Mouse (Mus musculus): ENCODE results near the gene Ubtd2. TPM values are rescaled to one million over a fixed set of nuclear protein-coding genes. Genes with fewer than 3 reads are reported as not detected.

Gene Ubtd2
- polyA plus RNA-seq, 1 experiment from 2014 or later = 91.4 TPM

GRCm38 (mm10) chr11:32481525-32481924 lies 26.4 kb downstream of the Ubtd2 start:
- ATAC-seq (ENCODE audit: insufficient number of reproducible peaks, low FRiP score, low TSS enrichment, low read depth) = no peak
- H3K4me3 ChIP-seq (ENCODE audit: low read depth, low read length) = no peak overlapping the region
- 73% methylated on average over 2 of the region's 2 CpGs for WGBS

GRCm38 (mm10) chr11:32485290-32485689 lies 30.1 kb downstream of the Ubtd2 start:
- Histone ChIP-seq H3K4me2 (ENCODE audit: low read depth, severe bottlenecking) (no peak overlapping the region), H3K9me3 (ENCODE audit: control insufficient read depth, low read length) (no peaks in the 10 kb centered on the region), H3K36me3 (ENCODE audit: control insufficient read depth, insufficient read depth, low read length) (0 out of 2 replicates have a peak, but pooled peaks cover 2% of the 10 kb centered on the region), H3K27me3 (ENCODE audit: control insufficient read depth, insufficient read depth, low read length) (no peaks in the 10 kb centered on the region), H3K4me3 (ENCODE audit: low read depth, low read length) (no peak overlapping the region), H3K27ac (replicated peaks; ENCODE audit: low read depth, low read length) (no peak overlapping the region), H3K4me1 (ENCODE audit: control insufficient read depth, insufficient read depth, low read length) (no peaks in the 10 kb centered on the region), H3K9ac (ENCODE audit: low read length) (no peak overlapping the region)
- no peak for DNase-seq (ENCODE audit: low spot score)
- WGBS = 65% methylated on average over 3 of the region's 3 CpGs
- no peak for ATAC-seq (ENCODE audit: insufficient number of reproducible peaks, low FRiP score, low TSS enrichment, low read depth)

More at GRCm38 (mm10) chr11:32481525-32481924, 26.4 kb downstream of the Ubtd2 start:
- Histone ChIP-seq H3K9me3 (ENCODE audit: control insufficient read depth, low read length) (no peaks in the 10 kb centered on the region), H3K36me3 (ENCODE audit: control insufficient read depth, insufficient read depth, low read length) (no peaks in the 10 kb centered on the region), H3K9ac (ENCODE audit: low read length) (no peak overlapping the region), H3K4me1 (ENCODE audit: control insufficient read depth, insufficient read depth, low read length) (no peaks in the 10 kb centered on the region), H3K4me2 (ENCODE audit: low read depth, severe bottlenecking) (no peak overlapping the region), H3K27ac (replicated peaks; ENCODE audit: low read depth, low read length) (no peak overlapping the region), H3K27me3 (ENCODE audit: control insufficient read depth, insufficient read depth, low read length) (no peaks in the 10 kb centered on the region)
- no peak for DNase-seq (ENCODE audit: low spot score)

- Histone ChIP-seq H3K36me3 (ENCODE audit: control insufficient read depth, insufficient read depth, low read length) (0 out of 2 replicates have a peak, but pooled peaks cover 2% of the 10 kb centered on the region), H3K4me2 (ENCODE audit: low read depth, severe bottlenecking) (no peak overlapping the region), H3K27me3 (ENCODE audit: control insufficient read depth, insufficient read depth, low read length) (no peaks in the 10 kb centered on the region), H3K9me3 (ENCODE audit: control insufficient read depth, low read length) (no peaks in the 10 kb centered on the region), H3K4me3 (ENCODE audit: low read depth, low read length) (no peak overlapping the region), H3K27ac (replicated peaks; ENCODE audit: low read depth, low read length) (no peak overlapping the region), H3K4me1 (ENCODE audit: control insufficient read depth, insufficient read depth, low read length) (no peaks in the 10 kb centered on the region), H3K9ac (ENCODE audit: low read length) (no peak overlapping the region)
- WGBS = 41% methylated on average over 3 of the region's 3 CpGs
- DNase-seq (ENCODE audit: low spot score) (no peak), ATAC-seq (ENCODE audit: insufficient number of reproducible peaks, low FRiP score, low TSS enrichment, low read depth) (no peak)
Measured at GRCm38 (mm10) chr11:32486621-32487020, 31.5 kb downstream of the Ubtd2 start.

GRCm38 (mm10) chr11:32487501-32487900 lies 32.3 kb downstream of the Ubtd2 start:
- Histone ChIP-seq H3K9ac (ENCODE audit: low read length) (no peak overlapping the region), H3K36me3 (ENCODE audit: control insufficient read depth, insufficient read depth, low read length) (0 out of 2 replicates have a peak, but pooled peaks cover 2% of the 10 kb centered on the region), H3K4me1 (ENCODE audit: control insufficient read depth, insufficient read depth, low read length) (no peaks in the 10 kb centered on the region), H3K27me3 (ENCODE audit: control insufficient read depth, insufficient read depth, low read length) (no peaks in the 10 kb centered on the region), H3K9me3 (ENCODE audit: control insufficient read depth, low read length) (no peaks in the 10 kb centered on the region), H3K4me3 (ENCODE audit: low read depth, low read length) (no peak overlapping the region), H3K27ac (replicated peaks; ENCODE audit: low read depth, low read length) (no peak overlapping the region), H3K4me2 (ENCODE audit: low read depth, severe bottlenecking) (no peak overlapping the region)
- no peak for ATAC-seq (ENCODE audit: insufficient number of reproducible peaks, low FRiP score, low TSS enrichment, low read depth)
- 85% methylated on average over 3 of the region's 3 CpGs for WGBS
- no peak for DNase-seq (ENCODE audit: low spot score)

GRCm38 (mm10) chr11:32488344-32488743 lies 33.2 kb downstream of the Ubtd2 start:
- Histone ChIP-seq H3K4me1 (ENCODE audit: control insufficient read depth, insufficient read depth, low read length) (no peaks in the 10 kb centered on the region), H3K9me3 (ENCODE audit: control insufficient read depth, low read length) (no peaks in the 10 kb centered on the region), H3K4me3 (ENCODE audit: low read depth, low read length) (no peak overlapping the region), H3K27me3 (ENCODE audit: control insufficient read depth, insufficient read depth, low read length) (no peaks in the 10 kb centered on the region), H3K9ac (ENCODE audit: low read length) (no peak overlapping the region), H3K27ac (replicated peaks; ENCODE audit: low read depth, low read length) (no peak overlapping the region), H3K4me2 (ENCODE audit: low read depth, severe bottlenecking) (no peak overlapping the region), H3K36me3 (ENCODE audit: control insufficient read depth, insufficient read depth, low read length) (0 out of 2 replicates have a peak, but pooled peaks cover 2% of the 10 kb centered on the region)
- DNase-seq (ENCODE audit: low spot score) (no peak), ATAC-seq (ENCODE audit: insufficient number of reproducible peaks, low FRiP score, low TSS enrichment, low read depth) (no peak)

- ATAC-seq (ENCODE audit: insufficient number of reproducible peaks, low FRiP score, low TSS enrichment, low read depth) (no peak), DNase-seq (ENCODE audit: low spot score) (no peak)
- Histone ChIP-seq H3K9me3 (ENCODE audit: control insufficient read depth, low read length) (no peaks in the 10 kb centered on the region), H3K4me3 (ENCODE audit: low read depth, low read length) (no peak overlapping the region), H3K36me3 (ENCODE audit: control insufficient read depth, insufficient read depth, low read length) (0 out of 2 replicates have a peak, but pooled peaks cover 2% of the 10 kb centered on the region), H3K27ac (replicated peaks; ENCODE audit: low read depth, low read length) (no peak overlapping the region), H3K4me2 (ENCODE audit: low read depth, severe bottlenecking) (no peak overlapping the region), H3K9ac (ENCODE audit: low read length) (no peak overlapping the region), H3K27me3 (ENCODE audit: control insufficient read depth, insufficient read depth, low read length) (no peaks in the 10 kb centered on the region), H3K4me1 (ENCODE audit: control insufficient read depth, insufficient read depth, low read length) (no peaks in the 10 kb centered on the region)
- WGBS = 82% methylated on average over 5 of the region's 5 CpGs
Measured at GRCm38 (mm10) chr11:32488808-32489670, 33.9 kb downstream of the Ubtd2 start.

- DNase-seq (ENCODE audit: low spot score) = no peak
- no peak for ATAC-seq (ENCODE audit: insufficient number of reproducible peaks, low FRiP score, low TSS enrichment, low read depth)
- 0 out of 2 replicates have a peak, but pooled peaks cover 2% of the 10 kb centered on the region for H3K36me3 ChIP-seq (ENCODE audit: control insufficient read depth, insufficient read depth, low read length)
- no peak overlapping the region for H3K4me2 ChIP-seq (ENCODE audit: low read depth, severe bottlenecking)
- WGBS = 93% methylated on average over 2 of the region's 2 CpGs
- no peaks in the 10 kb centered on the region for H3K9me3 ChIP-seq (ENCODE audit: control insufficient read depth, low read length)
- H3K9ac ChIP-seq (ENCODE audit: low read length) = no peak overlapping the region
- no peak overlapping the region for H3K4me3 ChIP-seq (ENCODE audit: low read depth, low read length)
- no peaks in the 10 kb centered on the region for H3K27me3 ChIP-seq (ENCODE audit: control insufficient read depth, insufficient read depth, low read length)
- no peak overlapping the region for H3K27ac ChIP-seq (replicated peaks; ENCODE audit: low read depth, low read length)
- H3K4me1 ChIP-seq (ENCODE audit: control insufficient read depth, insufficient read depth, low read length) = no peaks in the 10 kb centered on the region
Measured at GRCm38 (mm10) chr11:32491079-32491478, 35.9 kb downstream of the Ubtd2 start.

- DNase-seq (ENCODE audit: low spot score) = no peak
- H3K4me3 ChIP-seq (ENCODE audit: low read depth, low read length) = no peak overlapping the region
- no peaks in the 10 kb centered on the region for H3K9me3 ChIP-seq (ENCODE audit: control insufficient read depth, low read length)
- no peak overlapping the region for H3K4me2 ChIP-seq (ENCODE audit: low read depth, severe bottlenecking)
- H3K27ac ChIP-seq (replicated peaks; ENCODE audit: low read depth, low read length) = no peak overlapping the region
- H3K27me3 ChIP-seq (ENCODE audit: control insufficient read depth, insufficient read depth, low read length) = no peaks in the 10 kb centered on the region
- no peak overlapping the region for H3K9ac ChIP-seq (ENCODE audit: low read length)
- no peaks in the 10 kb centered on the region for H3K36me3 ChIP-seq (ENCODE audit: control insufficient read depth, insufficient read depth, low read length)
- ATAC-seq (ENCODE audit: insufficient number of reproducible peaks, low FRiP score, low TSS enrichment, low read depth) = no peak
- H3K4me1 ChIP-seq (ENCODE audit: control insufficient read depth, insufficient read depth, low read length) = no peaks in the 10 kb centered on the region
Measured at GRCm38 (mm10) chr11:32493312-32493711, 38.1 kb downstream of the Ubtd2 start.
